Comparison of ENCODE assay signal across 23 mouse cellular contexts in genomic region chr16:17564771-17565170, GRCm38 (mm10). TPM values are rescaled to one million over a fixed set of nuclear protein-coding genes. Genes with fewer than 3 reads are reported as not detected.
"Had no signal": no experiment of that assay in that cellular context is flagged by ENCODE, and none has a peak within 500 bp of the region (broad histone marks: within the 10 kb centered on the region; RNA-seq: fewer than 3 reads in every experiment).

No protein-coding gene starts in this region.

- DNase-seq: forebrain, postnatal 0 days; gastrocnemius, postnatal 14 days; gastrocnemius, postnatal 36 days; heart, adult 11 months; heart, adult 2 months; heart, postnatal 14 days; heart, postnatal 36 days; kidney, adult 11 months; kidney, postnatal 25 days; layer of hippocampus, postnatal 36 days had no signal

- H3K36me3 ChIP-seq: heart, embryonic 13.5 days; heart, embryonic 15.5 days; hindbrain, embryonic 13.5 days; hindbrain, embryonic 15.5 days; kidney, embryonic 15.5 days; limb, embryonic 13.5 days; limb, embryonic 15.5 days; liver, embryonic 12.5 days had no signal

- H3K4me2 ChIP-seq: heart, embryonic 11.5 days; heart, embryonic 13.5 days; heart, embryonic 15.5 days; hindbrain, embryonic 13.5 days; hindbrain, embryonic 15.5 days; kidney, embryonic 15.5 days; limb, embryonic 13.5 days; limb, embryonic 15.5 days; liver, embryonic 12.5 days had no signal

- H3K4me3 ChIP-seq: heart, adult 2 months; heart, embryonic 13.5 days; heart, embryonic 15.5 days; hindbrain, embryonic 13.5 days; hindbrain, embryonic 15.5 days; kidney, embryonic 15.5 days; limb, embryonic 13.5 days; limb, embryonic 15.5 days; liver, embryonic 12.5 days had no signal

- ATAC-seq: forebrain, postnatal 0 days; hindbrain, postnatal 0 days; liver, embryonic 12.5 days had no signal

- H3K9me3 ChIP-seq: heart, embryonic 13.5 days; heart, embryonic 15.5 days; hindbrain, embryonic 13.5 days; hindbrain, embryonic 15.5 days; kidney, embryonic 15.5 days; limb, embryonic 13.5 days; limb, embryonic 15.5 days; liver, embryonic 12.5 days had no signal

- H3K9ac ChIP-seq: forebrain, postnatal 0 days; heart, embryonic 13.5 days; heart, embryonic 15.5 days; hindbrain, embryonic 13.5 days; hindbrain, embryonic 15.5 days; kidney, embryonic 15.5 days; limb, embryonic 13.5 days; limb, embryonic 15.5 days; liver, embryonic 12.5 days; liver, embryonic 14.5 days had no signal

- H3K27ac ChIP-seq: heart, adult 2 months; heart, embryonic 13.5 days; heart, embryonic 15.5 days; hindbrain, embryonic 13.5 days; hindbrain, embryonic 15.5 days; hindbrain, postnatal 0 days; kidney, embryonic 15.5 days; kidney, postnatal 0 days; limb, embryonic 13.5 days; limb, embryonic 15.5 days; liver, embryonic 12.5 days; liver, embryonic 14.5 days had no signal

RNA-seq across cellular contexts. Expression of gene P2rx6, which starts 3.1 kb away (rescaled TPM):
- polyA plus RNA-seq: liver, adult 2 months had no signal

RNA-seq across cellular contexts. Expression of gene Lrrc74b, which starts 3.7 kb away (rescaled TPM):
- total RNA-seq: heart, adult 2 months; liver, adult 2 months had no signal
- polyA plus RNA-seq: heart, embryonic 11.5 days; limb, embryonic 13.5 days; limb, embryonic 15.5 days; liver, adult 2 months; liver, embryonic 12.5 days had no signal
